Mouse (Mus musculus): ENCODE measurements around the gene Rin2. TPM values are rescaled to one million over a fixed set of nuclear protein-coding genes. Genes with fewer than 3 reads are reported as not detected.

Gene Rin2
- total RNA-seq, 2 experiments from 2014 or later: 1.1 to 2.5 TPM

DNA sequence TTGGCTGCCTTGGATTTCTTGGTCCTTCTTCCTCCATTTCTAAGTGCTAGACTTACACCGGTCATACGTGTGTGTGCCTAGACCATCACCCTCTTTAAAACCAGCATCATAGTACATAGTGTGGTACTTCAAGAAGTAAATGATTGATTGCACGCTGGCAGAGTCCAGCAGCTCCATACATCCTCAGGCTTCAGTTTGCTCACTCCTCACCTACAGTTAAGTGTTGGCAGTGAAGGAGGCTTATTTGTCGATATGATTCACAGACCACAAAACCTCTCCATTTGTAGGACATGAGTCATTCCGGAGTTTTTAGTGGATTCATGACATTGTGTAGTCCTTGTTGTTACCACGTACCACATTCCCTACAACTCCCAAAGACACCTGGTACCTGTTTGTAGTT lies 168.3 kb downstream of the Rin2 start:
- ATAC-seq (replicated peaks; ENCODE audit: low FRiP score, poor library complexity, severe bottlenecking): no peak

DNA sequence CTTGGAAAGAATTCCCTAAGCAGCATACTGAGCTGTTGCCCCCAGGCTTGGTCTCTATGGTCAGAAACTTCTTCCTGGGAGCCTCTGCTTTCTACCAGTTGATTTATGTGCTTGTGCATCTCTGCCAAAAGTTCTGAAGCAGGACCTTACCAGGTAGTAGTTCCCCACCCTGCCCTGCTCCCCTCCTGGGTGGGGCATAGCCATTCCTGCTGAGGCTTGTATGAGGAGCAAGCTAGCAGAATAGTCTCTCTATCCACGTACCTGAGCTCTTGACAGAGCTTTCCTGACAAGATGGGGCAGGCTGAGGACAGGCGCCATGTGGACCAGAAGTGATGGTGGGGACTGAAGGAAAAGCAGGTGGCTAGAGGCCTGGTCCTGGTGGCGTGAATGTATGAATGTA lies 171.6 kb downstream of the Rin2 start:
- no peak for ATAC-seq (replicated peaks; ENCODE audit: low FRiP score, poor library complexity, severe bottlenecking)

DNA sequence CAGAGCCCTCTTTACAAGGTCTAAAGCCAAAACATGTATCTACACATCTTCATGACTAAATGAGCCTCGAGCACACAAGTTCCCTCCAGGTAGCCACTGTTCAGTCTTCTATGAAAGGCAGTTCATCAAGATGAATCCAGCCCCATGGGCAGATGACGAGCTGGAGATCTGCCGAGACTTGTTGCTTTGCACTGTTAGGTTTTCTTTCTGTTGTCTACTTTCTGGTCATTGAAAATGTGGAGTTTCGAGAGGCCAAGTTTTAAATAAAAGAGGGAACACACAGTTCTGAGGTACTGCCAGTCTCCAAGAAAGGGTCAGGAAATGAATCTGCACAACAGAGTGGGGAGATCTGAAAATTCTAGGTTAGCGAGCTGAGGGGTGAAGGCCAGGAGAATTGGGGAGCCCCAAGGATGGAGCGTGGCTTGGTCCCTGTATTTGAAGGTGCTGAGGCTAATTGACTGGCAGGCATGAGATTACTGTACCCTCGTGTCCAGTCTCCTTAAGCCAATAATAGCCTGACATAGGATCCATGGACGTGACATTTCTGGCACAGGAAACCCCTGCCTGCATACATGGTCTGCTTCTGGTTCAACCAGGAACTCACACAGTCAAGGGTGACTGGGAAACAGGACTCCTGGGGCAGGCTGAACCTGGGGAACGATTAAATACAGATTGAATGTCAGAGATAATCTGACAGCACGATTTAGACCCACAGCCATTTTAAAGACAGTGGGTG lies 174.3 kb downstream of the Rin2 start:
- ATAC-seq (replicated peaks; ENCODE audit: low FRiP score, poor library complexity, severe bottlenecking): no peak

DNA sequence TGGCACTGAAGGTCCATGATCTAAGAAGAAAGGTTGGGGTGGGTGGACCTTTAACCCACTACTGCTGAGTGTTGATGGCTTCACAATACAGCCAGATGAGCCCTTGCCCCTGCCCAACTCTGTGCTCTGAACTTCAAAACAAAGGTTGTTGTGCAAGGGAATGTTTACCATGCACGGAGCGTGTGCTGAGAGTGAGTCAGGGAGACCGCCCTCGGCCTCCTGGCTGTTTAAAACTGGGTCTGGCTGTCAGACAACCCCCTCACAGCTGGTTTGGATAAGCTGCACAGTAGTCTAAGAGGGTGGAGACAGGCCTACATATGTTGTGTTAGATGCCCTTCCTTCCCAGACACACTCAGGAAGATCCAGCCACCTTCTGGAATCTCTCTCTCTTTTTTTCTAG lies 175.8 kb downstream of the Rin2 start:
- no peak for ATAC-seq (replicated peaks; ENCODE audit: low FRiP score, poor library complexity, severe bottlenecking)

DNA sequence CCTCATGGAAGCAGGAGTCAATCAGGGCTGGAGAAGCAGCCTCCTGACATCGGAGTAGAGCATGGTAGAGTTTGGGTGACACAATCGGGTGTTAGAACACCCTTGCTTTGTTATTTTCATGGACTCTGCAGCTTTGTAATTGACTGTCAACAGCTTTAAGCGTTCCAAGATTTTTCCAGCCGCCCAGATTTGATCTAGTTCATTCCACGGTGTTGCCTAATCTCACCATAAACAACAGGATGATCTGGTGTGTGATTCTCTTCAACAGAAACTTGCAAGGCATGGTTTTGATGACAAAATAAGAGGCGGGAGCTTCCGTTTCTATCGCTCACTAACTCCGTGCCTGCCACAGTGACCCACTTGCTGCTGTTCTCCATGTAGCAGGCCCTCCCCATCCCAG lies 180.8 kb downstream of the Rin2 start:
- no peak for ATAC-seq (replicated peaks; ENCODE audit: low FRiP score, poor library complexity, severe bottlenecking)

DNA sequence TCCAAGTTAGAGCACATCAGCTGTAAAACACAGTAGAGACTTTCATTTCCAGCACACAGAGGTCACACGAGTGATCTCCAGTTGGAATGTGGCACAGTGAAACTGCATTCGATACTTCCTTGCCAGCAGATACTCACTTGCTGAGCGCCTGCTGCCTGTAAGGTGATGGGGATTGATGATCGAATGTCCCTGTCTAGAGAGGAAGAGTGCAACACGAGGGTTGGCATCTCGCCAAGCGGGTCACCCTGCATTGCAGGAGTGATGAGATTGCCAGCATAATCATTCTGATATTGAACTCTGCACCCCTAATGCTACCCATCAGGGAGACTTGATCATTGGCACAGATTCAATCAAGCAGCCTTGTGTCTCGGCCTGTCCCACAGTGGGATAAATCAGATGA lies 182.8 kb downstream of the Rin2 start:
- no peak for ATAC-seq (replicated peaks; ENCODE audit: low FRiP score, poor library complexity, severe bottlenecking)

DNA sequence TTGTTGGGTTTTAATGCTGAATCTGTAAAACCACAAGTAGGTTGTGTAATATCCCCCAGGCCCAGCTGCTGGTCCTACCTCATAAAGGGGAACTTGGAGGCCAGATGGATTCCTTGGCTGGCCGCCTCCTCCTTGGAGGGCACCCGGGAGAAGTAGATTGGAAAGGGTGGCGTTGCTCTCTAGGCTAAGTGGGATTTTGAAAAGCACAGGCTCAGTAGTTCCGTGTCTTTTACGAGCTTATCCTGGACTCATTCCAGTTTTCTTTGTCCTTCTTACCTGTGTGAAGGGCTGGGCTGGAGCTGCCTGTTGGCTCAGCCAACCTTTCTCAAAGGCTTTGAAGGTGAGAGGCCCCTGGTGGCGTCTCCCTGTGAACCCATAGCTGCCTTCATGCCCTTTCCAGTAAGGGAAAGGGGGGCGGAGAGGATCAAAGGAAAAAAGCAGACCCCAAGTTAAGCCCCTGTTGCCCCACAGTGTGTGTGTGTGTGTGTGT lies 184.5 kb downstream of the Rin2 start:
- no peak for ATAC-seq (replicated peaks; ENCODE audit: low FRiP score, poor library complexity, severe bottlenecking)

DNA sequence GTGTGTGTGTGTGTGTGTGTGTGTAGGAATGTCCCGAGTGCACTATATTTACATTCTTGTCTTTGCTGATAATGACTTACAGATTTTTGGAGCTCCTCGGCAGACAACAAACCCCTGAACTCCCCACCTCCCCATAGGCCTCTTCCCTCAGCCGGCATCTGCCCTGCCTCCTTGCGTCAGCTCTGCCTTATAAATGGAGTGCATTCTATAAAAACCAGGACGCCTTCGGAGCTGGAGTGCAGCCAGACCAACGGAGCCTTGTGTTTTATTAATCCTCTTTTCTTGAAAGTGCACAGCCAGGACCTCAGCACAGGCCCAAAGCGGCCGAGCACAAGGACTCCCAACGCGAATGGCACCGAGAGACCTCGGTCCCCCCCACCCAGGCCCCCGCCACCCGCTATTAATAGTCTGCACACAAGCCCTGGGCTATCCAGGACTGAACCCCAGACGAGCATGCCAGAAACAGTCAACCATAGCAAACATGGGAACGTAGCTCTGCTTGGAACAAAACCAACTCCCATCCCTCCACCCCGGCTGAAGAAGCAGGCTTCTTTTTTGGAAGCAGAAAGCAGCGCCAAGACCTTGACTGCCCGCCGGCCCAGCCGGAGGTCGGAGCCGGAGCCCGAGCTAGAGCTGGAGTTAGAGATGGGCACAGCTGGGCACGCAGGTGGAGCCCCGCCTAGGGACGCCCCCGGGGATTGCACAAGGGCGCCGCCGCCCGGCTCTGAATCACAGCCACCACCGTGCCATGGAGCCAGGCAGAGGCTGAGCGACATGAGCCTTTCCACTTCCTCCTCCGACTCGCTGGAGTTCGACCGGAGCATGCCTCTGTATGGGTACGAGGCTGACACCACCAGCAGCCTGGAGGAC lies 185.2 kb downstream of the Rin2 start:
- ATAC-seq (replicated peaks; ENCODE audit: low FRiP score, poor library complexity, severe bottlenecking): no peak

DNA sequence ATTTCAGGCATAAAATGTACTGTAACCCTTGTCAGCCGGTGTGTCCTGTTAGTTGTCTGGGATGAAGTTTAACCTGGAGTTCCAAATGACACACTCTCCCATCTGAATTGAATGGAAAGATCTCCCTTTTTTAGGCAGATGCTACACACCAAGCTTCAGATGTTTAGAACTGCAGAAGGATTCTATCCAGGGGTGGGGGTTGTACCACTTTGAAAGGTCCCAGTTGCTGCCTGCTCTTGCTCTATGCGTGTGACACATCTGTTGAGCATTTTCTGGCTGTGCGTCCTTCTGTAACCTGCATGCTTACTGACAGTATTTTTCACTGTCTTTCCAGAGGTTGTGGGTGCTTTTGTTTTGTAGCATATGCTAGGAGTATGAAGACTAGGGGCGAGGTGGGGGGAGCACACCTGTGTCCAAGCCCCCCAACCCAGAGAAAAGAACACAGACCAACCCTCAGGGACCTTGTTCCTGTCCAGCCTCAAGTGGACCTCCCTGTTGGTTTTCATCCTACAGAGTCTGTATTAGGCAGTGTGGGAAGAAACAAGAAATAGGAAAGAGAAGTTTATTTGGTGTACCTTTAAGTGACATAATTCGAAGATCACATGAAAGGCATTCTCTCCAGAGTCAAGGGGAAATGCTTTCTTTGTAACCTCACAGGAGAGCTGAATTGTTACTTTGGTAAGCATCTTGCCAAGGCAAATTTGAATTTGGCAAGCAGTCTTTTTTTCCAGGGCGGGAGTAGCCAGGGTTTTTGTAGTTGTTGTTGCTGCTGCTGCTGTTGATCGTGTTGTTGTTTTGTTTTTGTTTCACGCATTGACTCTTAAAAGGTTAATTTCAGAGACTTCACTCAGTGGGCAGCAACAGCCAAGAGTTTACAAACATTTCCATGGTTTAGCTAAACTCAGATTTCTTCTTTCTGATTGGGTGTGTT lies 186.4 kb downstream of the Rin2 start:
- no peak for ATAC-seq (replicated peaks; ENCODE audit: low FRiP score, poor library complexity, severe bottlenecking)

DNA sequence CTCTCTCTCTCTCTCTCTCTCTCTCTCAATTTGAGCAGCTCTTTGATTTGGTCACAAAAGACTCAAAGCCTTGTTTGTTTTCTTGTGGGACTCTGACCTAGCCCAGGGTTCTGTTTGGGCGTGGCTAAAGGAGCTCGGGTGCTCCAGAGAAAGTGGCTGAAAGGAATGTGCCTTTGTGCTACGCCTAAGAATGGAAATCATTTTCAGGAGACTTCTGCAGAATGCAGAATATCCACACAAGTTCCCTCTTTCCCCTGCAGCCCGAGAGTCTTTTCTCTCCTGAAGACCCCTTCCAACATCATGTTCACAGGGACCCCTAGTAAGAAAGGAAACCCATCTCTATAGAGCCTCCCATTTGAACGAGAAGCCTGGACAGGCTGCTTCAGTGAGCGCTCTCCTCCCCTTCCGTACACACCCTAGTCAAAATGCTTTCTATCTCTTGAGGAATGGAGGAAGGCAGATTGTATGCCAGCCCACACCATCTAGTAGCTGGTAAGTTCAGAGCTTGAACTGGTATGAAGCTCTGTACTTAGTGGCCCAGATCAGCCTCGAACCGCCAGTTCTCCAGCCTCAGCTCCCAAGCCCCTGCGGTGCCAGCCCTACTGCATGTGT lies 187.3 kb downstream of the Rin2 start:
- no peak for ATAC-seq (replicated peaks; ENCODE audit: low FRiP score, poor library complexity, severe bottlenecking)

DNA sequence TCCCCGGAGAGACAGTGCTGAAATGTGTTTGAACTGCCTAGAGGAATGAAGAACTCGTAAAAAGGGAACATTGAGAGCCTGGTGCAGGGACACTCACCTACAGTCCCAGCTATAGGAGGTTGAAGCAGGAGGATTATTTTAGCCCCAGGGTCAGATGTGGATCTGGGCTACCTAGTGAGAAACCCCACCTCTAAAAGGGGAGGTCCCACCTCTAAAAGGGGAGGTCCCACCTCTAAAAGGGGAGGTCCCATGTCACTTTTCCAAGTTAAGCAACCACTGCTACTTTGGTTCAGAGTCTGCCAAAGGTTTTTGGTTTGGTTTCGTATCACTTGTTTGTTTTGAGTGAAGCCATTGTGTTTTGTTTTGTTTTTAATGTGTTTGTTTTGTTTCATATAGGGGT lies 190.3 kb downstream of the Rin2 start:
- no peak for ATAC-seq (replicated peaks; ENCODE audit: low FRiP score, poor library complexity, severe bottlenecking)

DNA sequence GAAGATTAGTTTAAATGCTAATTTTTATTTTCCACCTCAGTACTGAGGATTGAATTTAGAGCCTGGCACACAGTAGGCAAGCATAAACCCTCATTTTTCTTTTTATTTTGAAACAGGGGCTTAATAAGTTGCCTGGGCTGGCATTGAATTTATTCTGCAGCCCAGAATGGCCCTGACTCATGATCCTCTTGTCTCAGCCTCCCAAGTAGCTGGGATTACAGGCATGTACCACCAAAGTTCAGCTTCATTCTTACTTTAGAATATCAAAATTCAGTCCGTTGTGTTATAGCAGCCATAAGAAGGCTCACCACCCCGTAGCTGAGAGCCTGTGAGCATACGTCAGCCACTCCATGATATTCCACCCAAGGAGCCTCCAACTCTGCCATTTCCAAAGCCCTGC lies 191.2 kb downstream of the Rin2 start:
- no peak for ATAC-seq (replicated peaks; ENCODE audit: low FRiP score, poor library complexity, severe bottlenecking)

DNA sequence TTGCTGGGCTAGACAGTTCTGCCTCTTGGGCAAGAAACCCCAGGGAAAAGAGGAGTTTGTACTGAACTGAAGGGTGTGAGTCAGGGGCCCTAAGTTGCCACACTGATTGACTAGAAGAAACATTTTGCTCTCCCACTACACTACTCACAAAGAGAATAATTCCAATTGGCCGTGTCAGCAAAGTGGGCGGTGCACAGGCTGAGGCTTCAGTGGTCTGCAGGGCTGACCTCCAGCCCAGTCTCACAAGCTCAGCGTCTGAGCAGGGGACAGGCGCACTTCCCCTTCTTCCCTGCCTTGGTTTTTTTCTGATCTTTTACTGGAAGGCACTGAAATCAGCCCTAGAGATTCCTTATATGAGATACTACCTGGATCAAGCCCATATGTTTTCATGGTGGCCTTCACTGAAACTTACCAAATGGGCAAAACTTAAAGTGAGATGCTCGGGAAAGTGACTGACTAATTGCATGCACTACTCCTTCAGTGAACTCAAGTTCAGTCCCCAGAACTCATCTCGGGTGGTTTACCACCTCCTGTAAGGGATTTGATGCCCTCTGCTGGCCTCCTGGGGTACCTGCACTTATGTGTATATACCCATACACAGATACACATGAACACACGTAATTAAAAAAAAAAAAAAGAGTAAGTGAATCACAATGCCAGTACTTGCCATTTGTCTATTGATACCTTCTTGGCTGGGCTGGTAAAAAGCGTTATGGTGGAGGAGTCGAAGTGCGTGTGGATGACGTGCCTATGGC lies 191.9 kb downstream of the Rin2 start:
- ATAC-seq (replicated peaks; ENCODE audit: low FRiP score, poor library complexity, severe bottlenecking): no peak

DNA sequence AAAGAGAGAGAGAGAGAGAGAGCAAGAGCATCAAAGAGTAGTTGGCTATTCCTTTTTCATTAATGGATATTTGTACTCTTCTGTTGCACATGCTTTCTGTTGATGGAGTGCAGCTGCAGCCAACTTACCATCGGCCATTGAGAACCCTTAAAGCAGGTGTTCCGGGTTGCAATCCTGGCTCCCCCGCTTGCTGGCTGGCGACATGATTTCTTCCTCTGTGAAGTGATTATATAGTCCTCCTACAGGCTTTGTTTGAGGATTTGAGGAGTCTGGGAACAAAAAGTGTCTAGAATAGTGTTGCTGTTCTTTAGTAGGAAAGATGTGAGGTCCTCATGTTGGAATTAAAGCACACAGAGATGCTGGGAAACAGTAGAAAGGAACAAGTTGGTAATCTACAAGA lies 196.3 kb downstream of the Rin2 start:
- no peak for ATAC-seq (replicated peaks; ENCODE audit: low FRiP score, poor library complexity, severe bottlenecking)

DNA sequence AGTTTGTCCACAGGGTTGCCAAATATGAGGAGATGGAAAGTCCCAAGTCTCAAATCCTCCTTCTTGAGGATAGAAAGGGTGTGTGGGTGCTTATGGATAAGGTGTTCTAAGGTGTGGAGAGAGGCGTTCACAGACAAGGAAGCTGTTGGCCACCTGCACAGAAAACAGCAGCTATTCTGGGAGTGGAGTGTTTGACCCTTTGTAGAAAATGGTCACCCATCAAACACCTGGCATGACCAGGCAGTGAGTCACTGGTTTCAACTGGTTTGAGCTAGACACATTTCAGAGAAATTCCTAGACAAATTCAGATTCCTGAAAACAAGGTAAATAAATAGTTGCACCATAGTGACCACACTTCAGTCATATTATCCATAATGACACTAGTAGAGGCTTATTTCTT lies 197.1 kb downstream of the Rin2 start:
- ATAC-seq (replicated peaks; ENCODE audit: low FRiP score, poor library complexity, severe bottlenecking): no peak

DNA sequence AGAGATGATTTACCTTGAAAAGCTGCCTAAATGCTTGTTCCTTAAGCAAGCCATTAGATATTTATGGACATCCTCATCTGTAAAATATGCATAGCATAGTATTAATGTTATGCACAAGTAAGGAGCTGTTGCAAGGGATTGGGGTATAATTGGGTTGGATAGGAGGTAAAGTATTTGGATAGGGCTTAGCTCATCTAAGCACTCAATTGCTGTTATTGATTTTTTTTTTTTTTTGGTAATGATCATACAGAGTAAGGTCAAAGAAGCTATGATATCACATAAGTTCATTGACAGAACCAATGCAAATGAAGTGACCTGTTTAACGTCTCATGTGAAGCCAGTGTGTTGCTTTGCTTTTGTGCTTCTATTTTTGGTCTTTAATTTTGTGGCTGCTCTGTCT lies 198.9 kb downstream of the Rin2 start:
- no peak for ATAC-seq (replicated peaks; ENCODE audit: low FRiP score, poor library complexity, severe bottlenecking)

DNA sequence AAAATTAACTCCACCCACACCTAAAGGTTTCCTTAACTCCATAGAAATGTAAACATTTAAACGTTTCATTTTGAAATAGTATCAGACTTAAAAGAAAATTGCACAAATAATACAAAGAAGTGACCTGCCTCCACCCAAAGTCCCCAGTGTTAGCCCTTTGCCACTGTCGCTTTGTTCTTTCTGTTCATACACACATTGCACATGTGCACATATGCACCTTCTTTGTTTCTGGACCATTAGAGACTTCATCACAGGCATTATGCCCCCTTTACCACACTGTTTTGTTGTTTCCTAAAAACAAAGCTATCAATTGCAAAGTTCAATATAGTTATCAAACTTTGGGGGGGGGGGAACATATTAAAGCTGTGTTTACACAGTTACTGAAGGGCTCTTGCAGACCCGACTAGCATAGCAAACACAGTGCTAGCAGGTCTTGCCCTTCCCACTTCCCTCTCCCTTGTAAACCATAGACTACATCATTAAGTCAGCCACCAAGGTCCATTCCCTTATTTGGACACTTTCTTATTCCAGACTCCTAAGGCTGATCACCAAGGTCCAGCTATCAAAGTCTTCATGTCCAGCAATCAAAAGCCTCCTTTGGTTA lies 200.0 kb downstream of the Rin2 start:
- no peak for ATAC-seq (replicated peaks; ENCODE audit: low FRiP score, poor library complexity, severe bottlenecking)

DNA sequence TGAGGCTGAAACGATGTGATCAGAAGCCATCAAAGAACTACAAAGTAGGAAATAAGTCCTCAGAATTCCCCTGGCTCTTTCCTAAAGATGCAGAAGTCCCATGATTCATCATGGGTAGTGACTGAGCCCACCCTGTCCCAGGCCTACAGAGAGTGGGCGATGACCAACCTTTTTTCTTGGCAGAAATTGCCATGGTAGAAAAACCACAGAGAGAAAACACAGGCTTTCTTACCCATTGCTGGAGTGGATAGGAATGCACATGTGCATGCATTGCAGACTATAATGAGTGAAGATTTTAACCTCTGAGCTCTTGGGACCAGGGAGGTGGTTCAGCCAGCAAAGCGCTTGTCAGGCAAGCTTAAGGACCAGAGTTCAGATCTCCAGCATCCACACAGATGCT lies 202.2 kb downstream of the Rin2 start:
- no peak for ATAC-seq (replicated peaks; ENCODE audit: low FRiP score, poor library complexity, severe bottlenecking)
